Mouse (Mus musculus) liver, adult 2 months (tissue): Measurements from ENCODE around the gene Twist2.

ENCODE experiments used
- CTCF ChIP-seq: fragments of 200-500 bp; IDR thresholded peaks from 2 replicates; pipeline ENCODE4 v1.5.1; 2011; ENCODE audit warnings: low read depth, low read length, control low read depth
- POLR2A ChIP-seq: fragments of 200-500 bp; IDR thresholded peaks from 2 replicates; pipeline ENCODE4 v1.6.1; 2011; ENCODE audit warnings: low read length, control low read depth; ENCODE audit not compliant: insufficient read depth; ENCODE audit errors: extremely low read depth

DNA sequence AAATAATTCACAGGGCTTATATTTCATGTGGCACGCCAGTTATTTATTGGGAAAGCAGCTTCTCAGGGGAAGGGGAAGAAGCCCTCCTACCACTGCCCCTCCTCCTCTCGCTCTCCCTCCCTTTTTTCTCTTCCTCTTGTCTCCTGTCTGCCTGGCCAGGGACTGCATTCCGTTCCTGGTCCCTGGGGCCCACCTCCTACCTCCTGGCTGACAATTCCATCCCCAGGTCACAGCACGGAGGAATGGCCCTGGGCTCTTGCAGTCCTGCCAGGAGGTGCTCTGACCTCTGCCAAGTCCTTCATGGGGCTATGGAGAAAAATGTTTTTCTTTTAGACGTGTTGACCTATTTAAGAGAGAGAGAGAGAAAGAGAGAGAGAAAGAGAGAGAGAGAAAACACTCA, 77.4 kb downstream of the Twist2 start:
- TF ChIP-seq POLR2A (no peak), CTCF (no peak)
